ENCODE assay signal across 9 mouse cellular contexts in the genomic region with DNA sequence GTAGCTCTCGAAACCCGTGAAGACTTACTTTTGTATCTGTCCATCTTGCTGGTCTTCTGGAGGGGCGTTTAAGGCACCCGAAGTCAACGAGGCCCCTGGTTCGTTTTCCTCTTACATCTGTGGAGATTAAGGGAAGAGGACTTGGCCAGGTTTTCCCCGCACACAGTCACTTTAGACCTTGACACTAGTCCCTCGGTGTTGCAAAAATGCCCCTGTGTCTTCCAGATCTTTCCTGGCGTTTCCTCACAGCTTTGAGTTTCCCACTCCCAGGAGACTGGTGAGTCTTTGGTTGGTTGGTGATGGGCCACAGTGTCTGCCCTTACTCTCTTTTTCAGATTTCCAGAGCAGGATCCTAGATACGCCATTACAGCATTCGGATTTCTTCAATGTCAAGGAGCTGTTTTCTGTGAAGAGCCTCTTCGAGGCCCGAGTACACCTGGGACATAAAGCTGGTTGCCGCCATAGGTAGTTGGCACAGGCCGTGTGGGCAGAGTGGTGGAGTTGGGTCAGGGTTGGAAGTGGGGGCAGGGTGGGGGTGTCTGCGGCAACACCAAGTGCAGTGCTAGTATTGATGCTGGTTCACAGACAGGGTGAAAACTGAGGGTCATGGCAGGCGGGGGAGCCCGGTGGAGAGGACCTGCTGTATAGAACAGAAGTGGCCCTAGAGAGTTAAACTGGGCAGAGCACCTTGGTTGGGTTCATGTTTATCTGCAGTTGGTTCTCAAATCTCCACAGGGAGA. TPM values are rescaled to one million over a fixed set of nuclear protein-coding genes. Genes with fewer than 3 reads are reported as not detected.
DNase-seq lines count a peak whose midpoint lies in the region; ATAC-seq and TF ChIP-seq lines count a peak whose summit lies in the region.
"Had no signal": no experiment of that assay in that cellular context is flagged by ENCODE, and none has a peak within 500 bp of the region (broad histone marks: within the 10 kb centered on the region; RNA-seq: fewer than 3 reads in every experiment).

No protein-coding gene starts in this region.

- H3K36me3 ChIP-seq in C2C12 (ENCODE audit: control insufficient read depth, insufficient read depth), result peaks cover 23% of the 10 kb centered on the region
- peaks cover 40% of the 10 kb centered on the region for H3K36me3 ChIP-seq in embryonic facial prominence, embryonic 15.5 days
- H3K36me3 ChIP-seq in limb, embryonic 14.5 days (ENCODE audit: control insufficient read depth, insufficient read depth, low read length), result peaks cover 35% of the 10 kb centered on the region

- peaks cover 17% of the 10 kb centered on the region for H3K4me1 ChIP-seq in embryonic facial prominence, embryonic 15.5 days
- peaks cover 9% of the 10 kb centered on the region for H3K4me1 ChIP-seq in limb, embryonic 14.5 days (ENCODE audit: control insufficient read depth, insufficient read depth, low read length)

- H3K9ac ChIP-seq in embryonic facial prominence, embryonic 15.5 days, result peak overlapping the region; percentile 96
- peak overlapping the region; percentile 80 for H3K9ac ChIP-seq in limb, embryonic 14.5 days (ENCODE audit: low read depth, low read length, severe bottlenecking)

- peak; percentile 88 for DNase-seq in heart, adult 11 months
- DNase-seq in heart, adult 18-20 months, result no peak
- DNase-seq in limb, embryonic 14.5 days (ENCODE audit: low spot score), result no peak
- peak; percentile 42 for DNase-seq in testis, postnatal 10 days (ENCODE audit: low spot score)
- DNase-seq in thymus, postnatal 14 days, result no peak
- no peak for DNase-seq in left cerebral cortex, postnatal 10 days (ENCODE audit: extremely low spot score in 1 of 2, low spot score in 2 of 2)

- WGBS in embryonic facial prominence, embryonic 15.5 days, result 52% methylated on average over 18 of the region's 18 CpGs
- WGBS in limb, embryonic 14.5 days, result 57% methylated on average over 18 of the region's 18 CpGs

- H3K9me3 ChIP-seq in embryonic facial prominence, embryonic 15.5 days (replicated peaks), result no peaks in the 10 kb centered on the region
- 0 out of 2 replicates have a peak, but pooled peaks cover 4% of the 10 kb centered on the region for H3K9me3 ChIP-seq in limb, embryonic 14.5 days (ENCODE audit: control insufficient read depth, low read length)

- H3K4me2 ChIP-seq in embryonic facial prominence, embryonic 15.5 days (replicated peaks), result peak overlapping the region; percentile 71
- H3K4me2 ChIP-seq in limb, embryonic 14.5 days (replicated peaks; ENCODE audit: low read depth, low read length, severe bottlenecking), result peak overlapping the region; percentile 76

- H3K27ac ChIP-seq in embryonic facial prominence, embryonic 15.5 days (replicated peaks), result no peak overlapping the region
- no peak overlapping the region for H3K27ac ChIP-seq in limb, embryonic 14.5 days (replicated peaks; ENCODE audit: low read depth, low read length)

- intact Hi-C loops in left cerebral cortex, postnatal 10 days (cut with DNase I), result no loop called here

- H3K27me3 ChIP-seq in C2C12 (ENCODE audit: control insufficient read depth, insufficient read depth, insufficient read length), result peaks cover 13% of the 10 kb centered on the region
- peaks cover 3% of the 10 kb centered on the region for H3K27me3 ChIP-seq in embryonic facial prominence, embryonic 15.5 days
- H3K27me3 ChIP-seq in limb, embryonic 14.5 days (ENCODE audit: control insufficient read depth, insufficient read depth, low read length), result no peaks in the 10 kb centered on the region
- H3K27me3 ChIP-seq: Patski had no signal

- H3K79me2 ChIP-seq in C2C12 (ENCODE audit: control insufficient read depth, insufficient read depth), result peaks cover 25% of the 10 kb centered on the region

- peak overlapping the region; percentile 92 for H3K4me3 ChIP-seq in C2C12 (ENCODE audit: insufficient read depth, poor library complexity, severe bottlenecking)
- peak overlapping the region; percentile 97 for H3K4me3 ChIP-seq in embryonic facial prominence, embryonic 15.5 days (replicated peaks)
- peak overlapping the region; percentile 64 for H3K4me3 ChIP-seq in limb, embryonic 14.5 days (replicated peaks; ENCODE audit: low read length)

- H3K79me3 ChIP-seq in C2C12 (ENCODE audit: low read depth), result peaks cover 20% of the 10 kb centered on the region

- H3ac ChIP-seq in C2C12 (ENCODE audit: control insufficient read depth, insufficient read length, low read depth), result peak overlapping the region; percentile 89

- no peak for TF ChIP-seq POLR2A in limb, embryonic 14.5 days (IDR thresholded peaks at IDR 0.05; ENCODE audit: borderline replicate concordance, extremely low read depth, insufficient read depth, insufficient read length)

- no peak for TF ChIP-seq CTCF in C2C12 (IDR thresholded peaks at IDR 0.05; ENCODE audit: control insufficient read depth, insufficient read depth, insufficient read length)

- ATAC-seq in embryonic facial prominence, embryonic 15.5 days (ENCODE audit: insufficient number of reproducible peaks, low FRiP score, low TSS enrichment, low read depth), result no peak
- no peak for ATAC-seq in limb, embryonic 14.5 days (ENCODE audit: low FRiP score, low read depth)

TF ChIP-seq in C2C12, 6 proteins besides CTCF, POLR2A, EP300 and RAD21:
- TF ChIP-seq FOSL1 (IDR thresholded peaks at IDR 0.05; ENCODE audit: insufficient read depth, low read length, poor library complexity, severe bottlenecking) (no peak), MAX (IDR thresholded peaks at IDR 0.05) (no peak), MYOG (IDR thresholded peaks at IDR 0.05; ENCODE audit: control insufficient read depth, extremely low read depth, insufficient read length) (no peak), USF1 (IDR thresholded peaks at IDR 0.05; ENCODE audit: low read depth) (no peak), CEBPB (IDR thresholded peaks at IDR 0.05; ENCODE audit: low read depth) (no peak), MYOD1 (IDR thresholded peaks at IDR 0.05; ENCODE audit: control insufficient read depth, insufficient read length, low read depth) (no peak)
TF ChIP-seq in C2C12: peak in this region for 0.

RNA-seq across cellular contexts. Expression of gene Mrps2, which starts 0.8 kb away (rescaled TPM):
- 10 to 100 TPM; 42.6 to 43.7 TPM for total RNA-seq in heart, adult 18-20 months (2021)
- 30.4 TPM for polyA plus RNA-seq in C2C12 (2012; fragmentation: generic; extraction: Trizol)
- 50.1 and 54.8 TPM in 2 replicates for polyA plus RNA-seq in embryonic facial prominence, embryonic 15.5 days (2015; fragmentation: Nextera tagmentation; extraction: Ambion mirVana)
- 55.6 and 62.0 TPM in 2 replicates for polyA plus RNA-seq in limb, embryonic 14.5 days (2012; rRNA removed)
- polyA plus RNA-seq in limb, embryonic 14.5 days (2014; fragmentation: Nextera tagmentation; extraction: Ambion mirVana), result 51.8 and 54.9 TPM in 2 replicates
- 10 to 100 TPM; 38.8 to 38.9 TPM for total RNA-seq in left cerebral cortex, postnatal 10 days (2021)

RNA-seq across cellular contexts. Expression of gene 1700007K13Rik, which starts 2.5 kb away (rescaled TPM):
- under 1 TPM in 1 of 2 experiments, not detected in 1; 0.82 TPM for total RNA-seq in heart, adult 18-20 months (2021)
- polyA plus RNA-seq in C2C12 (2012; fragmentation: generic; extraction: Trizol), result 0.68 TPM
- polyA plus RNA-seq in embryonic facial prominence, embryonic 15.5 days (2015; fragmentation: Nextera tagmentation; extraction: Ambion mirVana), result 6.9 and 11.8 TPM in 2 replicates
- polyA plus RNA-seq in limb, embryonic 14.5 days (2012; rRNA removed), result 0.60 and 0.63 TPM in 2 replicates
- polyA plus RNA-seq in limb, embryonic 14.5 days (2014; fragmentation: Nextera tagmentation; extraction: Ambion mirVana), result 0.55 and 1.1 TPM in 2 replicates
- total RNA-seq in left cerebral cortex, postnatal 10 days (2021), result 1 to 10 TPM; 3.2 to 3.5 TPM

RNA-seq across cellular contexts. Expression of gene Ppp1r26, which starts 22.1 kb away (rescaled TPM):
- total RNA-seq in heart, adult 18-20 months (2021), result 1 to 10 TPM; 4.4 to 4.8 TPM
- 0.01 TPM for polyA plus RNA-seq in C2C12 (2012; fragmentation: generic; extraction: Trizol)
- 5.3 and 6.5 TPM in 2 replicates for polyA plus RNA-seq in embryonic facial prominence, embryonic 15.5 days (2015; fragmentation: Nextera tagmentation; extraction: Ambion mirVana)
- polyA plus RNA-seq in limb, embryonic 14.5 days (2012; rRNA removed), result 12.9 and 13.5 TPM in 2 replicates
- polyA plus RNA-seq in limb, embryonic 14.5 days (2014; fragmentation: Nextera tagmentation; extraction: Ambion mirVana), result 4.9 and 5.6 TPM in 2 replicates
- total RNA-seq in left cerebral cortex, postnatal 10 days (2021), result 10 to 100 TPM; 26.9 to 27.3 TPM

RNA-seq across cellular contexts. Expression of gene Gbgt1, which starts 28.0 kb away (rescaled TPM):
- 1 to 10 TPM; 2.4 to 2.7 TPM for total RNA-seq in heart, adult 18-20 months (2021)
- not detected for polyA plus RNA-seq in C2C12 (2012; fragmentation: generic; extraction: Trizol)
- 0.95 and 1.2 TPM in 2 replicates for polyA plus RNA-seq in embryonic facial prominence, embryonic 15.5 days (2015; fragmentation: Nextera tagmentation; extraction: Ambion mirVana)
- polyA plus RNA-seq in limb, embryonic 14.5 days (2012; rRNA removed), result 2.1 and 3.3 TPM in 2 replicates
- 1.0 and 1.4 TPM in 2 replicates for polyA plus RNA-seq in limb, embryonic 14.5 days (2014; fragmentation: Nextera tagmentation; extraction: Ambion mirVana)
- 1 to 10 TPM; 2.4 to 2.7 TPM for total RNA-seq in left cerebral cortex, postnatal 10 days (2021)
- polyA plus RNA-seq: Patski had no signal

RNA-seq across cellular contexts. Expression of gene Gm10134, which starts 37.2 kb away (rescaled TPM):
- 1 to 10 TPM; 1.1 to 1.2 TPM for total RNA-seq in heart, adult 18-20 months (2021)
- not detected for polyA plus RNA-seq in C2C12 (2012; fragmentation: generic; extraction: Trizol)
- 1.7 and 2.2 TPM in 2 replicates for polyA plus RNA-seq in embryonic facial prominence, embryonic 15.5 days (2015; fragmentation: Nextera tagmentation; extraction: Ambion mirVana)
- 1.1 TPM in 1 of 2 replicates, not detected in the other for polyA plus RNA-seq in limb, embryonic 14.5 days (2012; rRNA removed)
- 0.61 and 1.1 TPM in 2 replicates for polyA plus RNA-seq in limb, embryonic 14.5 days (2014; fragmentation: Nextera tagmentation; extraction: Ambion mirVana)
- 1 to 10 TPM; 1.8 to 3.1 TPM for total RNA-seq in left cerebral cortex, postnatal 10 days (2021)
- polyA plus RNA-seq: Patski had no signal

Comparison
In these comparisons a context has a peak if more than half of its experiments do, and no peak if none do; other contexts are left out.
1. DNase-seq: peak in heart, adult 11 months (single experiment) and testis, postnatal 10 days (single experiment); none in heart, adult 18-20 months (0 of 2), limb, embryonic 14.5 days (single experiment), thymus, postnatal 14 days (single experiment) and left cerebral cortex, postnatal 10 days (0 of 2).
2. Peak in every context shown above with its lines, with median percentiles within 50 percentile points of each other: H3K4me3 ChIP-seq.